Mouse (Mus musculus): Measurements from ENCODE around the gene Tbkbp1. TPM values are rescaled to one million over a fixed set of nuclear protein-coding genes. Genes with fewer than 3 reads are reported as not detected.
"Not testable (repeated sequence)": the region's sequence is repeated elsewhere in the genome, so short reads cannot be mapped to it uniquely, and the experiment has no call there.

Gene Tbkbp1
- total and polyA plus RNA-seq, 3 experiments: 0.44 to 5.7 (median 3.1) TPM

DNA sequence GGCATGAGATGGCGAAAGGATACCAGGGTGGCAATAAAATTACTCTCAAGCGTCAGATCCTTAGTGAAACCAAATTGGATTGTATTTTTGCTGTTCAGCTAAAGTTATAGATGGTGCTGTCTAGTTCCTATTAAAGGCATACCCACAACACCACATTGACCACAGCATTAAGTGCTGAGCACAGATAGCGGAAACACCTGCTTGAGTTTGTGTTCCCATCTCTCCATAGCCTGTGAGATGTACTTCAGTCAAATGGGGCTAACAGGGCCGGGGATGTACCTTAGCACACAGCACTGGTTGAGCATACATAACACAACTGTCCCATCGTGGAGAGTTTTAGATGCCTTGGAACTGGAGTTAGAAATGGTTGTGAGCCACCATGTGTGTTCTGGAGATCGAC lies 39.7 kb upstream of the Tbkbp1 start (continued):
- peak; percentile 94 for TF ChIP-seq EP300 (IDR thresholded peaks at IDR 0.05; ENCODE audit: low read length)

DNA sequence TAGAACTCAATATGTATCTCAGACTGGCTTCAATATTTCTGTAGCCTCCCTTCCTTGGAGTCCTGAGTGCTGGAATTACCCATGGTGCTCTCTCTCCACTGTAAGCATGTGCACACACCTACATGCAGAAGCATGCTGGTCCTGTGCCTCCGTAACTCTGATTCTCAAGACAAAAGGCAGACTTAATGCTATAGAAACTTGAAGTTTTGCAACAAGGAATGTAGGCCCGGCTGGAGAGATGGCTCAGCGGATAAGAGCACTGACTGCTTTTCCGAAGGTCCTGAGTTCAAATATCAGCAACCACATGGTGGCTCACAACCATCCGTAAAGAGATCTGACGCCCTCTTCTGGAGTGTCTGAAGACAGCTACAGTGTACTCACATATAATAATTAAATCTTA lies 38.4 kb upstream of the Tbkbp1 start:
- in situ Hi-C loops (cut with MboI; ENCODE audit: low pct_ligation_motif_present, low pct_unique_long_range_greater_than_20kb, low sequenced_read_pairs); H3K4me3 ChIP-seq (replicated peaks in 1 of 3; ENCODE audit: low read depth in 2 of 3, low read length in 2 of 3, poor library complexity in 1 of 3); H3K27me3 ChIP-seq (replicated peaks); H3K9me3 ChIP-seq (replicated peaks; ENCODE audit: low read length); DNase-seq (ENCODE audit: extremely low read depth); dilution Hi-C loops (cut with MboI; ENCODE audit: extremely low pct_ligation_motif_present, extremely low pct_unique_long_range_greater_than_20kb, low sequenced_read_pairs): not testable (repeated sequence)
- Histone ChIP-seq H3K79me2 (replicated peaks; ENCODE audit: control insufficient read depth, extremely low read depth, insufficient read depth, poor library complexity, severe bottlenecking) (peaks cover 33% of the 10 kb centered on the region), H3K4me1 (ENCODE audit: control insufficient read depth in 1 of 2, insufficient read depth in 2 of 2) (peaks cover 12 to 59% of the 10 kb centered on the region in 2 experiments), H3K36me3 (replicated peaks in 1 of 2; ENCODE audit: control insufficient read depth in 1 of 2, insufficient read depth in 1 of 2, low read length in 1 of 2) (peaks cover 3 to 15% of the 10 kb centered on the region in 2 experiments), H3K9ac (ENCODE audit: insufficient read depth, low read depth) (peak overlapping the region; percentile 92; the same call in 1 of the 2 replicates), H3K27ac (ENCODE audit: insufficient read depth, low read depth) (peak overlapping the region; percentile 21; the same call in 1 of the 2 replicates), H3K4me2 (ENCODE audit: insufficient read depth, low read depth, poor library complexity, severe bottlenecking) (peak overlapping the region; percentile 86)
- TF ChIP-seq MAX (IDR thresholded peaks at IDR 0.05; ENCODE audit: low read length) (peak; percentile 21; the same call in 1 of the 2 replicates), CTCF (conservative IDR thresholded peaks at IDR 0.05 in 1 of 2, IDR thresholded peaks at IDR 0.05 in 1 of 2; ENCODE audit: low read depth in 2 of 2, low read length in 2 of 2) (peak in 1 of 2 experiments; percentile 38; a peak in 2 of 4 replicates), ZNF384 (IDR thresholded peaks at IDR 0.05; ENCODE audit: low read depth, low read length) (0 out of 2 replicates have a peak, but pooled peaks have one; percentile 45)

DNA sequence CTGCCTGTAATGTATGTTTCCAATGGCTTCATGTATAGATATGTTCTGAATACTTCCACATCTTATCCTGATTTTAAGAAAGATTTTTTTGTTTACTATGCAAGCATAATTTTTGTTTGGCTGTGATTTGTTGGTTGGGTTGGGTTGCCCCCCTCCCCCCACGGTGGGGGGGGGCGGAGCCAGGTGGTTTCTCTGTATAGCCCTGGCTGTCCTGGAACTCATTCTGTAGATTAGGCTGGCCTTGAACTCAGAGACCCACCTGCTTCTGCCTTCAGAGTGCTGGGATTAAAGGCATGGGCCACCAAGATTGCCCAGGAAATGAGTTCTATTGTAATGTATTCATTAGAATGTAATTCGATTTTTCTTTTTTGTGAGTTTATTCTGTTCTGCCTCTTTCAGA lies 37.9 kb upstream of the Tbkbp1 start:
- H3K9ac ChIP-seq (ENCODE audit: insufficient read depth, low read depth): peak overlapping the region; percentile 92
- DNase-seq (ENCODE audit: extremely low read depth): peak; percentile 62
- H3K27me3 ChIP-seq (replicated peaks): no peaks in the 10 kb centered on the region
- peak overlapping the region; percentile 21; the same call in 1 of the 2 replicates for H3K27ac ChIP-seq (ENCODE audit: insufficient read depth, low read depth)
- H3K79me2 ChIP-seq (replicated peaks; ENCODE audit: control insufficient read depth, extremely low read depth, insufficient read depth, poor library complexity, severe bottlenecking): peaks cover 37% of the 10 kb centered on the region
- H3K4me3 ChIP-seq (replicated peaks in 1 of 3; ENCODE audit: low read depth in 2 of 3, low read length in 2 of 3, poor library complexity in 1 of 3): peak overlapping the region in 2 of 3 experiments; percentile 46 to 76
- dilution Hi-C loops (cut with MboI; ENCODE audit: extremely low pct_ligation_motif_present, extremely low pct_unique_long_range_greater_than_20kb, low sequenced_read_pairs) (no loop called here), in situ Hi-C loops (cut with MboI; ENCODE audit: low pct_ligation_motif_present, low pct_unique_long_range_greater_than_20kb, low sequenced_read_pairs) (no loop called here)
- peaks cover 8 to 19% of the 10 kb centered on the region in 2 experiments for H3K36me3 ChIP-seq (replicated peaks in 1 of 2; ENCODE audit: control insufficient read depth in 1 of 2, insufficient read depth in 1 of 2, low read length in 1 of 2)
- peaks cover 12 to 59% of the 10 kb centered on the region in 2 experiments for H3K4me1 ChIP-seq (ENCODE audit: control insufficient read depth in 1 of 2, insufficient read depth in 2 of 2)
- TF ChIP-seq POLR2A (IDR thresholded peaks at IDR 0.05; ENCODE audit: low read depth, low read length) (no peak; the same call in 1 of the 2 replicates), ZMIZ1 (IDR thresholded peaks at IDR 0.05; ENCODE audit: low read depth, low read length) (0 out of 2 replicates have a peak, but pooled peaks have one; percentile 6), USF2 (conservative IDR thresholded peaks at IDR 0.05; ENCODE audit: low read depth, low read length) (0 out of 2 replicates have a peak, but pooled peaks have one; percentile 17), CHD2 (IDR thresholded peaks at IDR 0.05; ENCODE audit: low read length) (peak; percentile 74), MAZ (IDR thresholded peaks at IDR 0.05; ENCODE audit: low read depth, low read length) (peak; percentile 94), CHD1 (IDR thresholded peaks at IDR 0.05; ENCODE audit: low read depth, low read length) (no peak)
- H3K4me2 ChIP-seq (ENCODE audit: insufficient read depth, low read depth, poor library complexity, severe bottlenecking): peak overlapping the region; percentile 86
- no peaks in the 10 kb centered on the region for H3K9me3 ChIP-seq (replicated peaks; ENCODE audit: low read length)

DNA sequence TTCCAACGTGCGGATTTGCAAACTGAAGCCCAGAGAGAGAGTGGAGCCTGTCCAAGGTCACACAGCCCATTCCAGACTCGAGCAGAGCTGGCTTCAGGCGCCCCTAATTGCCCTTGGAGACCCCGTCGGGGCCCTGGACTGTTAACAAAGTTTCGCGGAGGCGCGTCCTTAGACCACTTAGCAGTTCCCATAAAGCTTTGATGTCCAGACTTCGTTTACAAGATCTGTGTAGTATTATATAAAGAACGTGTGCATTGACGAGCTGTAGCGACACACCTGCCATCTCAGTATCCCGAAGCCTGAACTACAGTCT lies 37.3 kb upstream of the Tbkbp1 start:
- peak overlapping the region; percentile 46 to 76 (median 61) for H3K4me3 ChIP-seq (replicated peaks in 1 of 3; ENCODE audit: low read depth in 2 of 3, low read length in 2 of 3, poor library complexity in 1 of 3)
- no peak for TF ChIP-seq CHD2 (IDR thresholded peaks at IDR 0.05; ENCODE audit: low read length)
- no peak for TF ChIP-seq NRF1 (IDR thresholded peaks at IDR 0.05; ENCODE audit: low read depth, low read length)
- TF ChIP-seq UBTF (IDR thresholded peaks at IDR 0.05; ENCODE audit: low read depth, low read length): no peak
- no peak for TF ChIP-seq BHLHE40 (IDR thresholded peaks at IDR 0.05; ENCODE audit: low read depth, low read length)
- TF ChIP-seq RCOR1 (conservative IDR thresholded peaks at IDR 0.05; ENCODE audit: low read depth, low read length): no peak; the same call in 1 of the 2 replicates
- TF ChIP-seq MYC (IDR thresholded peaks at IDR 0.05; ENCODE audit: low read depth, low read length): peak; percentile 100
- TF ChIP-seq TCF12 (IDR thresholded peaks at IDR 0.05; ENCODE audit: low read depth, low read length): no peak
- TF ChIP-seq JUND (conservative IDR thresholded peaks at IDR 0.05; ENCODE audit: low read depth, low read length): no peak
- no peak for TF ChIP-seq GABPA (IDR thresholded peaks at IDR 0.05; ENCODE audit: insufficient replicate concordance, low read depth, low read length)
- no peak for TF ChIP-seq CTCF (conservative IDR thresholded peaks at IDR 0.05 in 1 of 2, IDR thresholded peaks at IDR 0.05 in 1 of 2; ENCODE audit: low read depth in 2 of 2, low read length in 2 of 2)
- no peak for TF ChIP-seq ZKSCAN1 (IDR thresholded peaks at IDR 0.05; ENCODE audit: borderline replicate concordance, low read depth, low read length)
- TF ChIP-seq JUN (IDR thresholded peaks at IDR 0.05; ENCODE audit: insufficient read depth, low read depth, low read length): no peak; the same call in 1 of the 2 replicates
- no peak for TF ChIP-seq ETS1 (conservative IDR thresholded peaks at IDR 0.05; ENCODE audit: low read depth, low read length)
- TF ChIP-seq SMC3 (IDR thresholded peaks at IDR 0.05; ENCODE audit: low read depth, low read length): no peak
- TF ChIP-seq NELFE (IDR thresholded peaks at IDR 0.05; ENCODE audit: low read depth, low read length): no peak
- peak; percentile 87 for TF ChIP-seq CHD1 (IDR thresholded peaks at IDR 0.05; ENCODE audit: low read depth, low read length)
- TF ChIP-seq ZMIZ1 (IDR thresholded peaks at IDR 0.05; ENCODE audit: low read depth, low read length): no peak

More for the DNA sequence above, 37.3 kb upstream of the Tbkbp1 start:
- peak overlapping the region; percentile 79 for H3K27ac ChIP-seq (ENCODE audit: insufficient read depth, low read depth)
- dilution Hi-C loops (cut with MboI; ENCODE audit: extremely low pct_ligation_motif_present, extremely low pct_unique_long_range_greater_than_20kb, low sequenced_read_pairs) (no loop called here), in situ Hi-C loops (cut with MboI; ENCODE audit: low pct_ligation_motif_present, low pct_unique_long_range_greater_than_20kb, low sequenced_read_pairs) (no loop called here)
- H3K27me3 ChIP-seq (replicated peaks): no peaks in the 10 kb centered on the region
- H3K9me3 ChIP-seq (replicated peaks; ENCODE audit: low read length): no peaks in the 10 kb centered on the region
- H3K9ac ChIP-seq (ENCODE audit: insufficient read depth, low read depth): peak overlapping the region; percentile 92
- peaks cover 43% of the 10 kb centered on the region for H3K79me2 ChIP-seq (replicated peaks; ENCODE audit: control insufficient read depth, extremely low read depth, insufficient read depth, poor library complexity, severe bottlenecking)
- peaks cover 12 to 25% of the 10 kb centered on the region in 2 experiments for H3K36me3 ChIP-seq (replicated peaks in 1 of 2; ENCODE audit: control insufficient read depth in 1 of 2, insufficient read depth in 1 of 2, low read length in 1 of 2)
- no peak for DNase-seq (ENCODE audit: extremely low read depth)
- H3K4me1 ChIP-seq (ENCODE audit: control insufficient read depth in 1 of 2, insufficient read depth in 2 of 2): peaks cover 12 to 61% of the 10 kb centered on the region in 2 experiments
- peak overlapping the region; percentile 86 for H3K4me2 ChIP-seq (ENCODE audit: insufficient read depth, low read depth, poor library complexity, severe bottlenecking)

All from CH12.LX (cell line).